Mouse (Mus musculus) C2C12 (cell line): ENCODE measurements around the gene Dlg5.

Experiments used
- CEBPB ChIP-seq: IDR thresholded peaks from one replicate; pipeline ENCODE4 v1.6.1; 2011; ENCODE audit warnings: low read depth, mild to moderate bottlenecking, control low read depth, moderate library complexity
- CTCF ChIP-seq: IDR thresholded peaks from one replicate; pipeline ENCODE4 v1.5.1; 2011; ENCODE audit not compliant: control insufficient read depth, insufficient read depth, insufficient read length
- USF1 ChIP-seq: IDR thresholded peaks from one replicate; pipeline ENCODE4 v1.6.1; 2011; ENCODE audit warnings: low read depth, mild to moderate bottlenecking, control low read depth, moderate library complexity

DNA sequence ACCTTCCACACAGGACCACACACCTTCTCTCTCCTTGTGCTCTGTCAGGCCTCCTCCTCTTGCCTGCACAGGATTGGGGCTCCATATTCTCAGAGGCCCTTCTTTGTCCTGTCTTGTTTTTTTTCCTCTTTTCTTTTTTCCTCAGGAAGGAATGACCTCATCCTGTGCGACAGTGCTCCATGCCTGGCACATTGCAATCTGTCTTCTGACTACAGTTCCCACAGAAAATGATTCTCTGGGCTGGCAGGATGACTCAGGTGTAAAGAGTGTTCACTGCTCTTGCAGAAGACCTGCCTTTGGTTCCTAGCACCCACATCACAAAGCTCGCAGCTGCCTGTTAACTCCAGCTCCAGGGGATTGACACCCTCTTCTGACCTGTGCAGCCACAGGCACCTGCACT is 4.2 kb upstream of the Dlg5 start:
- no peak for TF ChIP-seq CTCF
- no peak for TF ChIP-seq USF1
- no peak for TF ChIP-seq CEBPB
